Mouse (Mus musculus): ENCODE measurements around the gene Ctns. TPM values are rescaled to one million over a fixed set of nuclear protein-coding genes. Genes with fewer than 3 reads are reported as not detected.

Gene Ctns
- total RNA-seq, 2 experiments from 2014 or later = 11.7 to 13.9 TPM

GRCm38 (mm10) chr11:73198190-73198589 is 652 bp downstream of the Ctns start:
- intact Hi-C loops (cut with DNase I) = loop anchor here (2.0 kb wide), 1 partner anchor 19 kb away; no protein-coding TSS in a partner anchor
- DNase-seq = no peak

- DNase-seq = no peak
- intact Hi-C loops (cut with DNase I) = no loop called here
Observed at GRCm38 (mm10) chr11:73194444-73194843, 4.4 kb downstream of the Ctns start.

- DNase-seq = no peak
- intact Hi-C loops (cut with DNase I) = no loop called here
Observed at GRCm38 (mm10) chr11:73193047-73193446, 5.8 kb downstream of the Ctns start.

GRCm38 (mm10) chr11:73187231-73187630 is 11.6 kb downstream of the Ctns start:
- intact Hi-C loops (cut with DNase I) = no loop called here

GRCm38 (mm10) chr11:73185872-73186615 is 12.8 kb downstream of the Ctns start:
- DNase-seq = no peak
- intact Hi-C loops (cut with DNase I) = no loop called here

More at GRCm38 (mm10) chr11:73187231-73187630, 11.6 kb downstream of the Ctns start:
- DNase-seq = no peak

- DNase-seq = no peak
- intact Hi-C loops (cut with DNase I) = loop anchor here (2.0 kb wide), 1 partner anchor 21 kb away; the partner anchor contains the start of genes Ctns and Shpk
Observed at GRCm38 (mm10) chr11:73177895-73178294, 20.9 kb downstream of the Ctns start.

- intact Hi-C loops (cut with DNase I) = no loop called here
- DNase-seq = peak; percentile 91 to 92
Observed at GRCm38 (mm10) chr11:73177509-73177875, 21.4 kb downstream of the Ctns start.

GRCm38 (mm10) chr11:73176608-73177508 is 22.0 kb downstream of the Ctns start, which contains the start of the genes Emc6 and Tax1bp3:
TSS of gene Emc6 (minus strand) at chr11:73177037.
TSS of gene Tax1bp3 (plus strand) at chr11:73177083.
- DNase-seq = peak; percentile 97
- intact Hi-C loops (cut with DNase I) = no loop called here

GRCm38 (mm10) chr11:73176186-73176585 is 22.7 kb downstream of the Ctns start:
- DNase-seq = no peak
- intact Hi-C loops (cut with DNase I) = no loop called here

GRCm38 (mm10) chr11:73175612-73176011 is 23.2 kb downstream of the Ctns start:
- intact Hi-C loops (cut with DNase I) = no loop called here
- no peak for DNase-seq

GRCm38 (mm10) chr11:73172186-73172585 is 26.7 kb downstream of the Ctns start:
- intact Hi-C loops (cut with DNase I) = no loop called here

GRCm38 (mm10) chr11:73169231-73169630 is 29.6 kb downstream of the Ctns start:
- intact Hi-C loops (cut with DNase I) = loop anchor here (2.0 kb wide), 1 partner anchor 30 kb away; the partner anchor contains the start of gene Haspin
- DNase-seq = peak; percentile 66 to 75

More at GRCm38 (mm10) chr11:73172186-73172585, 26.7 kb downstream of the Ctns start:
- peak; percentile 70 to 71 for DNase-seq

GRCm38 (mm10) chr11:73168576-73168975 is 30.3 kb downstream of the Ctns start:
- intact Hi-C loops (cut with DNase I) = loop anchor here (2.0 kb wide), 1 partner anchor 30 kb away; the partner anchor contains the start of gene Haspin
- no peak for DNase-seq

- DNase-seq = no peak
- intact Hi-C loops (cut with DNase I) = loop anchor here (2.0 kb wide), 1 partner anchor 29 kb away; the partner anchor contains the start of gene Haspin
Observed at GRCm38 (mm10) chr11:73168071-73168470, 30.8 kb downstream of the Ctns start.

- no peak for DNase-seq
- intact Hi-C loops (cut with DNase I) = no loop called here
Observed at GRCm38 (mm10) chr11:73162284-73162683, 36.6 kb downstream of the Ctns start.

- intact Hi-C loops (cut with DNase I) = loop anchor here (2.0 kb wide), 1 partner anchor 23 kb away; the partner anchor contains the start of gene Haspin
- peak in 1 of 2 experiments; percentile 32 for DNase-seq
Observed at GRCm38 (mm10) chr11:73161616-73162015, 37.2 kb downstream of the Ctns start.

GRCm38 (mm10) chr11:73160811-73161200 is 38.0 kb downstream of the Ctns start:
- peak; percentile 76 to 83 for DNase-seq
- intact Hi-C loops (cut with DNase I) = loop anchor here (2.0 kb wide), 1 partner anchor 22 kb away; the partner anchor contains the start of gene Haspin

- peak; percentile 67 to 69 for DNase-seq
- intact Hi-C loops (cut with DNase I) = loop anchor here (2.0 kb wide), 1 partner anchor 21 kb away; the partner anchor contains the start of gene Haspin
Observed at GRCm38 (mm10) chr11:73159957-73160810, 38.7 kb downstream of the Ctns start, which contains the start of gene P2rx5. TSS of gene P2rx5 (plus strand) at chr11:73160421.

GRCm38 (mm10) chr11:73155071-73155470 is 43.8 kb downstream of the Ctns start:
- DNase-seq = no peak
- intact Hi-C loops (cut with DNase I) = no loop called here

- intact Hi-C loops (cut with DNase I) = no loop called here
- no peak for DNase-seq
Observed at GRCm38 (mm10) chr11:73148209-73148608, 50.6 kb downstream of the Ctns start.

Measured in heart, postnatal 10 days (tissue).